Mouse (Mus musculus) kidney, postnatal 0 days (tissue): ENCODE data around the gene Aoah. TPM values are rescaled to one million over a fixed set of nuclear protein-coding genes. Genes with fewer than 3 reads are reported as not detected.

ENCODE experiments used
- ATAC-seq: fragments of 200-750 bp; cut with Nextera tagmentation; replicated peaks from 2 replicates; pipeline ENCODE4 v1.8.0; 2017; ENCODE audit warnings: low read depth, moderate number of reproducible peaks, moderate TSS enrichment, moderate library complexity; ENCODE audit not compliant: low FRiP score
- DNase-seq: peaks from one replicate; pipeline ENCODE4 v3.0.0-alpha.2; 2016; ENCODE audit warnings: low spot score
- H3K27ac ChIP-seq: fragments of 300-500 bp; sonication (generic); 2 replicates; pipeline ENCODE4 v1.5.1; 2014; ENCODE audit warnings: mild to moderate bottlenecking
- H3K27me3 ChIP-seq: fragments of 300-500 bp; sonication (generic); 2 replicates; pipeline ENCODE4 v1.6.1; 2014; ENCODE audit warnings: low read length, mixed read lengths; ENCODE audit not compliant: insufficient read depth
- H3K36me3 ChIP-seq: fragments of 300-500 bp; sonication (generic); 2 replicates; pipeline ENCODE4 v1.6.1; 2014; ENCODE audit warnings: low read length, mixed read lengths; ENCODE audit not compliant: insufficient read depth
- H3K4me1 ChIP-seq: fragments of 300-500 bp; sonication (generic); replicated peaks from 2 replicates; pipeline ENCODE4 v1.6.1; 2014; ENCODE audit warnings: antibody characterized with exemption, low read length, mixed read lengths; ENCODE audit not compliant: insufficient read depth
- H3K4me2 ChIP-seq: fragments of 300-500 bp; sonication (generic); 2 replicates; pipeline ENCODE4 v1.6.1; 2014; ENCODE audit warnings: mild to moderate bottlenecking, low read length, moderate library complexity, mixed read lengths
- H3K4me3 ChIP-seq: fragments of 300-500 bp; sonication (generic); replicated peaks from 2 replicates; pipeline ENCODE4 v1.5.1; 2014; ENCODE audit warnings: low read depth, low read length
- H3K9ac ChIP-seq: fragments of 300-500 bp; sonication (generic); 2 replicates; pipeline ENCODE4 v1.6.1; 2014; ENCODE audit warnings: low read depth, low read length
- H3K9me3 ChIP-seq: fragments of 300-500 bp; sonication (generic); replicated peaks from 2 replicates; pipeline ENCODE4 v1.6.1; 2016; ENCODE audit warnings: low read length, inconsistent platforms, mixed read lengths
- CTCF ChIP-seq: IDR thresholded peaks from 2 replicates; pipeline ENCODE4 v1.5.1; 2016; ENCODE audit warnings: antibody characterized with exemption, low read depth, mild to moderate bottlenecking, moderate library complexity
- WGBS: fragments of 180-500 bp; shearing (Covaris S2); extraction: QIAGEN DNeasy Blood & Tissue Kit; methylation state at CpG from one replicate; pipeline ENCODE4 v1.1.7; 2014; 5-methylcytosine and 5-hydroxymethylcytosine counted together
- polyA plus RNA-seq: library from polyadenylated mRNA; unstranded; fragments of >200 nt; fragmentation: Nextera tagmentation; extraction: Ambion mirVana; gene quantifications from 2 replicates; pipeline ENCODE4 v1.2.1, GENCODE M21; 2015

Aoah gene
- polyA plus RNA-seq, 1 experiment from 2014 or later = 4.2 TPM

GRCm38 (mm10) chr13:20936016-20936415 lies 142.1 kb downstream of the Aoah start:
- no peak overlapping the region for H3K4me2 ChIP-seq
- DNase-seq (no peak), ATAC-seq (no peak)
- H3K4me1 ChIP-seq = no peaks in the 10 kb centered on the region
- H3K27ac ChIP-seq = no peak overlapping the region
- no peaks in the 10 kb centered on the region for H3K9me3 ChIP-seq
- H3K4me3 ChIP-seq = no peak overlapping the region
- no peak for TF ChIP-seq CTCF
- no peaks in the 10 kb centered on the region for H3K27me3 ChIP-seq
- H3K9ac ChIP-seq = no peak overlapping the region
- H3K36me3 ChIP-seq = no peaks in the 10 kb centered on the region

DNA sequence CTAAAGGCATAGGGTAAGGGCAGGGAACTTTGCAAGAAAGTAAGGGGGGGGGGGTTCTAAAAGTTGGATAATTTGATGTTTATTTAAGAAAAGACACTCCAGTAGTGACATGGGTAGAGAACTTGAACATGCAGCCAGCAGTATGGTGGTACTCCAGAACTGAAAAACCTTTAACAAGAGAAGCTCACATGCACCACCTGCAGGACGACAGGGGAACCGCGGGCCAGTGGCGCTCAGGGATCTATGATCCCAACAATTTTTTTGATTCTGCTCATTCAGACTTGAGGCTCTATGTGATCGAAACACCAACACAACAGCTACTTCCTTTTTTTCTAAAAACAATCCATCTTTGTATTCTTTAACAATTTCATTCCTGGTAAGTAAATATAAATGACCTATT lies 143.5 kb downstream of the Aoah start:
- TF ChIP-seq CTCF = peak; percentile 78
- no peaks in the 10 kb centered on the region for H3K36me3 ChIP-seq
- no peak overlapping the region for H3K9ac ChIP-seq
- H3K4me3 ChIP-seq = no peak overlapping the region
- H3K9me3 ChIP-seq = no peaks in the 10 kb centered on the region
- ATAC-seq (no peak), DNase-seq (peak; percentile 55)
- H3K4me2 ChIP-seq = no peak overlapping the region
- H3K4me1 ChIP-seq = no peaks in the 10 kb centered on the region
- no peaks in the 10 kb centered on the region for H3K27me3 ChIP-seq
- no peak overlapping the region for H3K27ac ChIP-seq
- 29% methylated on average over 5 of the region's 5 CpGs for WGBS

DNA sequence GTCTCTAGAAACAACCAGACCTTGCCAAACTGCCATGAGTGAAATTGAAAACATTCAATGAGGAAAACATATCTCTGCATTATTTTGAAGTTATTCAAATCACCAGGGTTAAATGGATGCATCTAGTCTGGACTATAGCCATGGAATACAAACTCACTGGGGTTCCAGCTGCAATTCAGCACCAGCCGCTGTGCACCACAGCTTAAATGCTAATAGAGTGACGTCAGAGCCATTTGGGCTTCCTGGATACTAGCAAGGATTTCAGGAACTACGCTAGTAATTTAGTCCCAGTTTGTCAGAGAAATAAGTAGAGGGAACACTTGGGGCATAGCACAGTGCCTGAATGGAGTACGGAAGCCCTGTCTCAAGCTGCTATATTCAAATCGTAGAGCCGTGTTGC lies 145.2 kb downstream of the Aoah start:
- H3K4me2 ChIP-seq = no peak overlapping the region
- no peak overlapping the region for H3K4me3 ChIP-seq
- no peaks in the 10 kb centered on the region for H3K36me3 ChIP-seq
- no peak for DNase-seq
- H3K9ac ChIP-seq = no peak overlapping the region
- H3K4me1 ChIP-seq = no peaks in the 10 kb centered on the region
- no peaks in the 10 kb centered on the region for H3K27me3 ChIP-seq
- ATAC-seq = no peak
- no peaks in the 10 kb centered on the region for H3K9me3 ChIP-seq
- no peak overlapping the region for H3K27ac ChIP-seq
- WGBS = 76% methylated on average over 6 of the region's 6 CpGs
- TF ChIP-seq CTCF = no peak

DNA sequence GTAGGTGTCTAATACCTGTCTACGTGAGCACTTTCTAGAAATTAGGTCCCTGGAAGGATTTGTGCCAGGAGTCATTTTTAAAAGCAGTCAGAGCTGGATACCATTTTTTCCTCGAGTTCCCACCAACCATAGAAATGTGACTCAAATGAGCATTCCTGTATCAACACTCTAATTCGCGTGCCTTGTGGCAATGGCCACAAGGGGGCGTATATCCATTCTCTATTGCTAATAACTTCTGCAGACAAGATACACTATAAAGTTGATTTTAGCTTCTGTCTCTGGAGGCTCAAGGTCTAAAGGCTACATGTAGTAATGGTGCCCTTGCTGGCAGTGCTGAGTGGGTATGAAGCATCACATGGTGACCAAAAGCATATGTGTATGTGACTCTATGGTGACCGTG lies 146.5 kb downstream of the Aoah start:
- peak; percentile 69 for TF ChIP-seq CTCF
- no peak overlapping the region for H3K4me2 ChIP-seq
- ATAC-seq = no peak
- no peaks in the 10 kb centered on the region for H3K9me3 ChIP-seq
- DNase-seq = peak; percentile 35
- 65% methylated on average over 6 of the region's 6 CpGs for WGBS
- H3K36me3 ChIP-seq = no peaks in the 10 kb centered on the region
- no peak overlapping the region for H3K27ac ChIP-seq
- no peaks in the 10 kb centered on the region for H3K27me3 ChIP-seq
- H3K4me3 ChIP-seq = no peak overlapping the region
- no peak overlapping the region for H3K9ac ChIP-seq
- H3K4me1 ChIP-seq = no peaks in the 10 kb centered on the region

DNA sequence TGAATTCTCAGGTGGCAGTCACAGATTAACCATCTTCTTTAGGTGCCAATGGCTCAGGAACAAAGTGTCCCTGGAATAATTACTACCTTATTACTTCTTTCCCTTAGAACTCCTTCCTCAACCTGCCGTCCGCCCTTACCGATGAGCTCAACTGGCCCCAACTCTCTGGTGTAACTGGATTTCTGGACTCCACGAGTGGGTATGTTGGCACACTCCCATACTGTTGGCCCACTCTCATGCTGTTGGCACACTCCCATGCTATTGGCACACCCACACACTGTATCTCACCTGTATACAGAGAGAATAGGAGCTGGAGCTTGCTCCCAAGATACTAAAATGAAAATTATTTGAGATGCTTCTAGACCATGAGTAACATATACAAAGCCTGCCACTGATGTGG lies 147.8 kb downstream of the Aoah start:
- no peaks in the 10 kb centered on the region for H3K9me3 ChIP-seq
- no peak overlapping the region for H3K4me3 ChIP-seq
- no peak for DNase-seq
- 94% methylated on average over 4 of the region's 4 CpGs for WGBS
- no peaks in the 10 kb centered on the region for H3K36me3 ChIP-seq
- H3K4me1 ChIP-seq = no peaks in the 10 kb centered on the region
- ATAC-seq = no peak
- no peak overlapping the region for H3K4me2 ChIP-seq
- no peak overlapping the region for H3K27ac ChIP-seq
- H3K9ac ChIP-seq = no peak overlapping the region
- TF ChIP-seq CTCF = no peak
- no peaks in the 10 kb centered on the region for H3K27me3 ChIP-seq

DNA sequence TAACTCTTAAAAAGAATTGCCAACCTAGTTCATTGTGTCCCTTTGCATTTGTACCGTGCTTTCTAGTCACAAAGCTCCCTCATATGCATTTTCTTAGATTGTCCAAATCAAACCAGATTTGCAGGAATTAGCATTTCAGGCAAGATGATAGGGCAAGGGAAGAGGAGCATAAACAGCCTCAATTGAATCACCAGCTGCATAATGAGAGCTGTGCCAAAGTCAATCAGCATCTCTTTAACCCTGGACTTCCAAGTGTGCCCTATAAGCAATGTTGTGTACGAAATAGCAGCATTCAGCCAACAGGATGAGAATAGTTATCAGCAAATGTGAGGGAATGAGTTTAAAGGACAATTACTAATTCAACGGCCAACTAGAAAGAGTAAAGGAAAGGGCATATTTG lies 169.2 kb downstream of the Aoah start:
- Histone ChIP-seq H3K27ac (no peak overlapping the region), H3K36me3 (no peaks in the 10 kb centered on the region), H3K4me3 (no peak overlapping the region), H3K4me2 (no peak overlapping the region), H3K4me1 (no peaks in the 10 kb centered on the region), H3K27me3 (no peaks in the 10 kb centered on the region), H3K9ac (no peak overlapping the region), H3K9me3 (no peaks in the 10 kb centered on the region)
- TF ChIP-seq CTCF = no peak
- WGBS = 84% methylated on average over 3 of the region's 3 CpGs
- no peak for ATAC-seq
- no peak for DNase-seq
